Mouse (Mus musculus) ovary, adult 2 months (tissue): Measurements from ENCODE around the gene Ascl5. TPM values are rescaled to one million over a fixed set of nuclear protein-coding genes. Genes with fewer than 3 reads are reported as not detected.

Experiments
- polyA plus RNA-seq: library from polyadenylated mRNA; depleted of rRNA; stranded (reverse); fragments of >200 nt; gene quantifications from 2 replicates; pipeline ENCODE4 v1.2.3, GENCODE M21; 2012; rRNA removed

Ascl5 gene
- not detected in 2 replicates for polyA plus RNA-seq

GRCm38 (mm10) chr1:136050312-136051012 is at the start of gene Ascl5:
TSS of gene Ascl5 (plus strand) at chr1:136050804.

GRCm38 (mm10) chr1:136006292-136006748 is 44.3 kb upstream of the Ascl5 start, which contains the start of gene Igfn1:
TSS of gene Igfn1 (minus strand) at chr1:136006342.

GRCm38 (mm10) chr1:136007211-136008158 is 43.1 kb upstream of the Ascl5 start, which contains the start of gene Tmem9:
TSS of gene Tmem9 (plus strand) at chr1:136008150.

GRCm38 (mm10) chr1:136052547-136052946 is 1.9 kb downstream of the Ascl5 start, which contains the start of gene Cacna1s:
TSS of gene Cacna1s (plus strand) at chr1:136052750.

Other genes starting within 250 kb of the Ascl5 start
- gene Lad1, start 232.2 kb upstream of the Ascl5 start, polyA plus RNA-seq: 15.1 and 16.2 TPM in 2 replicates
- gene Tnnt2, start 214.4 kb upstream of the Ascl5 start, polyA plus RNA-seq: 2.2 and 3.9 TPM in 2 replicates
- 1.6 and 1.7 TPM in 2 replicates for gene Pkp1, start 131.6 kb upstream of the Ascl5 start, polyA plus RNA-seq
- gene Igfn1, start 44.5 kb upstream of the Ascl5 start, polyA plus RNA-seq: 0.07 and 0.39 TPM in 2 replicates
- gene Tmem9, start 42.7 kb upstream of the Ascl5 start, polyA plus RNA-seq: 158 and 172 TPM in 2 replicates
- 4.4 and 4.6 TPM in 2 replicates for gene Cacna1s, start 1.9 kb downstream of the Ascl5 start, polyA plus RNA-seq
- gene Kif21b, start 80.6 kb downstream of the Ascl5 start, polyA plus RNA-seq: 5.1 TPM in 2 replicates
- gene Mroh3, start 162.0 kb downstream of the Ascl5 start, polyA plus RNA-seq: 0.13 and 0.20 TPM in 2 replicates
- 9.8 and 11.4 TPM in 2 replicates for gene Inava, start 183.5 kb downstream of the Ascl5 start, polyA plus RNA-seq
- gene Gpr25, start 210.1 kb downstream of the Ascl5 start, polyA plus RNA-seq: 0.15 and 0.25 TPM in 2 replicates